Mouse (Mus musculus): Measurements from ENCODE around the gene Zbtb43. TPM values are rescaled to one million over a fixed set of nuclear protein-coding genes. Genes with fewer than 3 reads are reported as not detected.

Gene Zbtb43
- 8.0 and 8.8 TPM in 2 replicates for total RNA-seq (2015)
- total RNA-seq (2017) = 8.0 and 10.5 TPM in 2 replicates

- peak; percentile 98 for ATAC-seq (replicated peaks; ENCODE audit: poor library complexity)
Measured at GRCm38 (mm10) chr2:33468466-33469097, at the start of gene Zbtb43. Zbtb43 (minus strand) TSS chr2:33468559.

- ATAC-seq (replicated peaks; ENCODE audit: poor library complexity) = no peak
Measured at GRCm38 (mm10) chr2:33515856-33516255, 47.5 kb upstream of the Zbtb43 start.

GRCm38 (mm10) chr2:33515431-33515830 is 47.1 kb upstream of the Zbtb43 start:
- ATAC-seq (replicated peaks; ENCODE audit: poor library complexity) = no peak

GRCm38 (mm10) chr2:33510791-33511190 is 42.4 kb upstream of the Zbtb43 start:
- peak; percentile 42; the same call in 1 of the 2 replicates for ATAC-seq (replicated peaks; ENCODE audit: poor library complexity)

GRCm38 (mm10) chr2:33502602-33503001 is 34.2 kb upstream of the Zbtb43 start:
- ATAC-seq (replicated peaks; ENCODE audit: poor library complexity) = peak; percentile 80

- ATAC-seq (replicated peaks; ENCODE audit: poor library complexity) = no peak
Measured at GRCm38 (mm10) chr2:33498280-33498679, 29.9 kb upstream of the Zbtb43 start.

GRCm38 (mm10) chr2:33495654-33496053 is 27.3 kb upstream of the Zbtb43 start:
- peak; percentile 44 for ATAC-seq (replicated peaks; ENCODE audit: poor library complexity)

- ATAC-seq (replicated peaks; ENCODE audit: poor library complexity) = no peak
Measured at GRCm38 (mm10) chr2:33492041-33492440, 23.7 kb upstream of the Zbtb43 start.

GRCm38 (mm10) chr2:33489565-33489964 is 21.2 kb upstream of the Zbtb43 start:
- ATAC-seq (replicated peaks; ENCODE audit: poor library complexity) = 0 out of 2 replicates have a peak, but pooled peaks have one; percentile 37

- no peak for ATAC-seq (replicated peaks; ENCODE audit: poor library complexity)
Measured at GRCm38 (mm10) chr2:33487332-33487731, 19.0 kb upstream of the Zbtb43 start.

GRCm38 (mm10) chr2:33486866-33487265 is 18.5 kb upstream of the Zbtb43 start:
- peak; percentile 86 for ATAC-seq (replicated peaks; ENCODE audit: poor library complexity)

GRCm38 (mm10) chr2:33477961-33478755 is 9.8 kb upstream of the Zbtb43 start:
- no peak for ATAC-seq (replicated peaks; ENCODE audit: poor library complexity)

GRCm38 (mm10) chr2:33475961-33476360 is 7.6 kb upstream of the Zbtb43 start:
- ATAC-seq (replicated peaks; ENCODE audit: poor library complexity) = no peak

- no peak; the same call in 1 of the 2 replicates for ATAC-seq (replicated peaks; ENCODE audit: poor library complexity)
Measured at GRCm38 (mm10) chr2:33467546-33468465, 553 bp downstream of the Zbtb43 start.

GRCm38 (mm10) chr2:33465966-33466365 is 2.4 kb downstream of the Zbtb43 start:
- no peak for ATAC-seq (replicated peaks; ENCODE audit: poor library complexity)

GRCm38 (mm10) chr2:33465215-33465614 is 3.1 kb downstream of the Zbtb43 start:
- ATAC-seq (replicated peaks; ENCODE audit: poor library complexity) = no peak

- ATAC-seq (replicated peaks; ENCODE audit: poor library complexity) = no peak
Measured at GRCm38 (mm10) chr2:33462066-33462465, 6.3 kb downstream of the Zbtb43 start.

GRCm38 (mm10) chr2:33461066-33461465 is 7.3 kb downstream of the Zbtb43 start:
- ATAC-seq (replicated peaks; ENCODE audit: poor library complexity) = no peak

GRCm38 (mm10) chr2:33459660-33460059 is 8.7 kb downstream of the Zbtb43 start:
- peak; percentile 82 for ATAC-seq (replicated peaks; ENCODE audit: poor library complexity)

GRCm38 (mm10) chr2:33456696-33457095 is 11.7 kb downstream of the Zbtb43 start:
- ATAC-seq (replicated peaks; ENCODE audit: poor library complexity) = no peak

- no peak for ATAC-seq (replicated peaks; ENCODE audit: poor library complexity)
Measured at GRCm38 (mm10) chr2:33456242-33456641, 12.1 kb downstream of the Zbtb43 start.
